Mouse (Mus musculus) C2C12 (cell line): Measurements from ENCODE around the gene Tacc2. TPM values are rescaled to one million over a fixed set of nuclear protein-coding genes. Genes with fewer than 3 reads are reported as not detected.

ENCODE experiments used
- H3K27me3 ChIP-seq: one replicate; pipeline ENCODE4 v1.6.1; 2011; ENCODE audit not compliant: control insufficient read depth, insufficient read depth, insufficient read length
- H3K36me3 ChIP-seq: one replicate; pipeline ENCODE4 v1.6.1; 2011; ENCODE audit not compliant: control insufficient read depth, insufficient read depth
- H3K4me3 ChIP-seq: one replicate; pipeline ENCODE4 v1.5.1; 2011; ENCODE audit warnings: mild to moderate bottlenecking, control low read depth; ENCODE audit not compliant: poor library complexity, insufficient read depth, severe bottlenecking
- H3K79me2 ChIP-seq: one replicate; pipeline ENCODE4 v1.6.1; 2011; ENCODE audit not compliant: control insufficient read depth, insufficient read depth
- H3K79me3 ChIP-seq: one replicate; pipeline ENCODE4 v1.6.1; 2011; ENCODE audit warnings: low read depth, control low read depth
- H3ac ChIP-seq: one replicate; pipeline ENCODE3; 2011; ENCODE audit warnings: low read depth; ENCODE audit not compliant: control insufficient read depth, insufficient read length
- CEBPB ChIP-seq: IDR thresholded peaks from one replicate; pipeline ENCODE4 v1.6.1; 2011; ENCODE audit warnings: low read depth, mild to moderate bottlenecking, control low read depth, moderate library complexity
- CTCF ChIP-seq: IDR thresholded peaks from one replicate; pipeline ENCODE4 v1.5.1; 2011; ENCODE audit not compliant: control insufficient read depth, insufficient read depth, insufficient read length
- FOSL1 ChIP-seq: IDR thresholded peaks from one replicate; pipeline ENCODE4 v1.8.0; 2011; ENCODE audit warnings: mild to moderate bottlenecking, low read length; ENCODE audit not compliant: poor library complexity, insufficient read depth, severe bottlenecking
- MAX ChIP-seq: IDR thresholded peaks from one replicate; pipeline ENCODE4 v1.6.1; 2011; ENCODE audit warnings: mild to moderate bottlenecking, control low read depth
- MYOD1 ChIP-seq: IDR thresholded peaks from one replicate; pipeline ENCODE4 v1.6.1; 2011; ENCODE audit warnings: low read depth; ENCODE audit not compliant: control insufficient read depth, insufficient read length
- MYOG ChIP-seq: IDR thresholded peaks from one replicate; pipeline ENCODE4 v1.6.1; 2011; ENCODE audit not compliant: control insufficient read depth, insufficient read length; ENCODE audit errors: extremely low read depth
- USF1 ChIP-seq: IDR thresholded peaks from one replicate; pipeline ENCODE4 v1.6.1; 2011; ENCODE audit warnings: low read depth, mild to moderate bottlenecking, control low read depth, moderate library complexity
- polyA plus RNA-seq: library from polyadenylated mRNA; unstranded; fragments of >200 nt; fragmentation: generic; extraction: Trizol; gene quantifications from one replicate; pipeline ENCODE4 v1.2.1, GENCODE M21; 2012; ENCODE audit warnings: missing spikeins

Tacc2 gene
- polyA plus RNA-seq, 1 experiment = 44.8 TPM

GRCm38 (mm10) chr7:130624299-130624698, 47.1 kb downstream of the Tacc2 start:
- Histone ChIP-seq H3K79me2 (no peaks in the 10 kb centered on the region), H3K36me3 (no peaks in the 10 kb centered on the region), H3ac (no peak overlapping the region), H3K27me3 (no peaks in the 10 kb centered on the region), H3K4me3 (no peak overlapping the region), H3K79me3 (no peaks in the 10 kb centered on the region)
- no peak for TF ChIP-seq FOSL1

- H3K79me2 ChIP-seq = no peaks in the 10 kb centered on the region
- no peak for TF ChIP-seq CEBPB
- no peak for TF ChIP-seq MYOD1
- TF ChIP-seq USF1 = no peak
- TF ChIP-seq MYOG = no peak
- no peak for TF ChIP-seq CTCF
- TF ChIP-seq MAX = no peak
- TF ChIP-seq FOSL1 = no peak
- H3K27me3 ChIP-seq = no peaks in the 10 kb centered on the region
- H3ac ChIP-seq = no peak overlapping the region
- H3K4me3 ChIP-seq = no peak overlapping the region
- H3K79me3 ChIP-seq = no peaks in the 10 kb centered on the region
- H3K36me3 ChIP-seq = no peaks in the 10 kb centered on the region
Measured at GRCm38 (mm10) chr7:130625361-130625760, 48.1 kb downstream of the Tacc2 start.

DNA sequence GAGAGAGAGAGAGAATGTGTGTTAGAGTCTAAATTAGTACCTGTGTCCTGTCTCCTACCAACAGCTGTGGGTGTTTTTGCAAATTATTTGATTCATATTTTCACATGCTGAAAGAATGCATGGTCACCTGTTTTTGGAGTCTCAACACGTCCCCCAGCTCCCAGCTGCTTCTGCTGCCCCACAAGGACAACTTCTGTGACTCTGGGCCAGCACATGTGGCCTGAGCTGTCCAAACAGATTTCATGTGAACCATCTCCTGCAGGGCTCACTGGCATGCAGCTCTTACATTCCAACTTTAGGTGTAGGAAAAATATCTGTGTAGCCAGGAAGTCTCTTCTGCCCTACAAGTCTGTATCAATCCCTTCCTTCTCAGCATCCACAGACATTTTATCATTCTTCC, 51.4 kb downstream of the Tacc2 start:
- Histone ChIP-seq H3K79me2 (no peaks in the 10 kb centered on the region), H3ac (no peak overlapping the region), H3K79me3 (no peaks in the 10 kb centered on the region), H3K4me3 (no peak overlapping the region), H3K27me3 (no peaks in the 10 kb centered on the region), H3K36me3 (no peaks in the 10 kb centered on the region)
- TF ChIP-seq MYOD1 (no peak), CTCF (no peak), USF1 (no peak), MYOG (no peak), CEBPB (no peak), FOSL1 (no peak), MAX (no peak)

DNA sequence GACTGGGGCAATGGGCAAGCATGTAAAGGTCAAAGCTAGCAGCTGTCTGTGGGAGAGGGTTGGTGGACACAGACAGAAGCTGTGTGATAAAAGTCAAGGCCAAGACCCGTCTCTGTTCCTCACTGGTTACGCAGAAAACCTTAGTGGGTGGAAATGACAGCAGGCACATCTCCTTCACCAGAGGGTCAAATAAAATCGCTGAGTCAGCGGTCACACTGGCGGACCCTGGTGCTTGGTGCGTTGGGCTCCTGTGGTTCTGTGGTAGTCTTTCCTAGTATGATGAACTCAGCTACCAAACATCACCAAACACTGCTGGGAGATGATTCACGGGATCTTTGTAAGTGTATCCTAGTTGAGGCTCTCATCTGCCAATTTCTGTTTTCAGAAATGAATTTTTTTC, 52.8 kb downstream of the Tacc2 start:
- H3K79me2 ChIP-seq = no peaks in the 10 kb centered on the region
- TF ChIP-seq MYOD1 = no peak
- TF ChIP-seq MAX = no peak
- TF ChIP-seq MYOG = no peak
- TF ChIP-seq CEBPB = no peak
- no peak for TF ChIP-seq USF1
- no peak for TF ChIP-seq CTCF
- no peak for TF ChIP-seq FOSL1
- no peaks in the 10 kb centered on the region for H3K79me3 ChIP-seq
- no peaks in the 10 kb centered on the region for H3K36me3 ChIP-seq
- no peak overlapping the region for H3ac ChIP-seq
- H3K27me3 ChIP-seq = no peaks in the 10 kb centered on the region
- no peak overlapping the region for H3K4me3 ChIP-seq

DNA sequence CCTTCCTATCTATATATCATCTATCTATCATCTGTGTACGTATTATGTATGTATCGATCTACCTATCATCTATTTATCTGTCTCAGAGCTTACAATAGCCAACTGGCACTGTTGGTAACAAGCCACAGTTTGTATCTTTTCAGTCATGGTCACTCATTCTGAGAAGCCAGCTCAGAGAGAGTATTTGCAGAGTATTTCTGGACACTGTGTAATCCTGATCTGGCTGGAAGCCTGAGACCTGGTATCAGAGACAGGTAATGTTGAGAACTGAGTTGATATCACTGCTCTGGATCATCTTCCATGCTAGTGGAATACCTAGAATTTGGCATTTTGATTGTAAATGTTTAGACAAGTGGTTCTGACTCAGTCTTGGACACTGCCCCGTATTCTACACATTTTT, 53.7 kb downstream of the Tacc2 start:
- no peaks in the 10 kb centered on the region for H3K36me3 ChIP-seq
- H3K79me3 ChIP-seq = no peaks in the 10 kb centered on the region
- TF ChIP-seq CTCF = no peak
- TF ChIP-seq MYOD1 = no peak
- no peak for TF ChIP-seq MYOG
- TF ChIP-seq FOSL1 = no peak
- TF ChIP-seq MAX = no peak
- no peak for TF ChIP-seq CEBPB
- TF ChIP-seq USF1 = no peak
- no peaks in the 10 kb centered on the region for H3K79me2 ChIP-seq
- no peak overlapping the region for H3ac ChIP-seq
- no peaks in the 10 kb centered on the region for H3K27me3 ChIP-seq
- no peak overlapping the region for H3K4me3 ChIP-seq

DNA sequence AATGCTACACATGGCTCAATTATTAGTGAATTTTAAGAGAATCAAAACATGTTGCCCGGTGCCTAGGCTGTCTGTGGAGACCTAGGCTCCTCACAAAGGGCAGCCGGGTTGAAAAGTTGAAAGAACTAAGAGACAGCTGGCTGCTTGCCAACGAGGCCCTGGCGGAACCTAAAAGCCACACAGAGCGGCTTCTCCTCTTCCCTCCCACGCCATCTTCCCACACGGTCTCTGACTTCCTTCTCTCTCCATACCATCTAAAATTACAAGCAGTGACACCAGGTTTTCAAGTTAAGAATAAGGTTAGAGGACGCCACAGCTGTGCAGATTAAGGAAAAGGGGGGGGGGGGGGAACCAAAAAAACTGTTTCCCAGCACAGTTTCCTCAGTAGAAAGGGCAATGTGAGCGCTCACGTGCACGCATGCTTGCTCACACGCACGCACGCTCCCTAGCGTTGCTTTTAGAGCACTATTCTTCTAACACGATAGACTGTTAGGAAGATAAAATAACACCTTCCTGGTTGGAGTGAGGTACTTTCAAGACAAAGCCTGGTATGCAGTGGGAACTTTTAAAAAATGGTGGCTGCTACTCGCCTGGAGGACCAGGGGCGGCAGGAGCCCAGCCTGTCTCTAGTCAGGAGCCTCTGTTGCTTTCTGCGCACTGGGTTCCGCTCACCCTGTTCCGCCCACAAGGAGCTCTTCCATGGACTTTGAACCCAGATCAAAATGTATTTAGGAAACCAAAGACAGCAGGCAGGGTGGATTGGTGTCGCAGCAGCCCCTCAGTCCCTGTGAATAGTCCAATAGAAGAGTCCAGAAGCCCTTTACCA, 54.5 kb downstream of the Tacc2 start:
- H3K79me3 ChIP-seq = no peaks in the 10 kb centered on the region
- no peaks in the 10 kb centered on the region for H3K27me3 ChIP-seq
- H3K36me3 ChIP-seq = no peaks in the 10 kb centered on the region
- no peak overlapping the region for H3ac ChIP-seq
- H3K4me3 ChIP-seq = no peak overlapping the region
- TF ChIP-seq USF1 (no peak), MYOD1 (no peak), FOSL1 (no peak), CTCF (no peak), MAX (no peak), MYOG (no peak)
- H3K79me2 ChIP-seq = no peaks in the 10 kb centered on the region
